Mouse (Mus musculus) midbrain, embryonic 11.5 days (tissue): Measurements from ENCODE around the gene 2410137M14Rik. TPM values are rescaled to one million over a fixed set of nuclear protein-coding genes. Genes with fewer than 3 reads are reported as not detected.

Source experiments
- ATAC-seq: fragments of 200-750 bp; cut with Nextera tagmentation; 2 replicates; pipeline ENCODE4 v1.8.0; 2017; ENCODE audit warnings: moderate TSS enrichment, moderate library complexity; ENCODE audit not compliant: low FRiP score
- DNase-seq: peaks from one replicate; pipeline ENCODE4 v3.0.0; 2015; ENCODE audit warnings: low spot score; ENCODE audit errors: missing footprints
- H3K27ac ChIP-seq: fragments of 300-500 bp; sonication (generic); 2 replicates; pipeline ENCODE4 v1.5.1; 2014; ENCODE audit warnings: low read depth, low read length
- H3K27me3 ChIP-seq: fragments of 300-500 bp; sonication (generic); 2 replicates; pipeline ENCODE4 v1.6.1; 2014; ENCODE audit warnings: mild to moderate bottlenecking, low read length, moderate library complexity, mixed read lengths; ENCODE audit not compliant: control insufficient read depth, insufficient read depth
- H3K36me3 ChIP-seq: fragments of 300-500 bp; sonication (generic); 2 replicates; pipeline ENCODE4 v1.6.1; 2014; ENCODE audit warnings: mild to moderate bottlenecking, low read length, moderate library complexity, mixed read lengths; ENCODE audit not compliant: control insufficient read depth, insufficient read depth
- H3K4me1 ChIP-seq: fragments of 300-500 bp; sonication (generic); 2 replicates; pipeline ENCODE4 v1.6.1; 2014; ENCODE audit warnings: low read length; ENCODE audit not compliant: control insufficient read depth, insufficient read depth
- H3K4me2 ChIP-seq: fragments of 300-500 bp; sonication (generic); 2 replicates; pipeline ENCODE4 v1.6.1; 2014; ENCODE audit warnings: mild to moderate bottlenecking, moderate library complexity
- H3K4me3 ChIP-seq: fragments of 300-500 bp; sonication (generic); 2 replicates; pipeline ENCODE4 v1.5.1; 2014; ENCODE audit warnings: low read depth, low read length
- H3K9ac ChIP-seq: fragments of 300-500 bp; sonication (generic); 2 replicates; pipeline ENCODE4 v1.6.1; 2014; ENCODE audit warnings: low read length
- H3K9me3 ChIP-seq: fragments of 300-500 bp; sonication (generic); 2 replicates; pipeline ENCODE4 v1.6.1; 2016; ENCODE audit warnings: low read length; ENCODE audit not compliant: control insufficient read depth
- WGBS: fragments of 180-500 bp; shearing (Covaris S2); extraction: QIAGEN DNeasy Blood & Tissue Kit; methylation state at CpG from one replicate; pipeline ENCODE4 v1.1.7; 2014; 5-methylcytosine and 5-hydroxymethylcytosine counted together
- polyA plus RNA-seq: library from polyadenylated mRNA; unstranded; fragments of >200 nt; fragmentation: Nextera tagmentation; extraction: Ambion mirVana; gene quantifications from 2 replicates; pipeline ENCODE4 v1.2.1, GENCODE M21; 2014

Gene 2410137M14Rik
- polyA plus RNA-seq, 1 experiment from 2014 or later: not detected

GRCm38 (mm10) chr17:36982253-36983155, 1.5 kb upstream of the 2410137M14Rik start:
- H3K4me3 ChIP-seq: no peak overlapping the region
- H3K27me3 ChIP-seq: peaks cover 2% of the 10 kb centered on the region; the same call in 1 of the 2 replicates
- no peak overlapping the region for H3K4me2 ChIP-seq
- 24% methylated on average over 5 of the region's 5 CpGs for WGBS
- peaks cover 10% of the 10 kb centered on the region for H3K4me1 ChIP-seq
- peak; percentile 19; the same call in 1 of the 2 replicates for ATAC-seq
- H3K9ac ChIP-seq: no peak overlapping the region
- H3K36me3 ChIP-seq: no peaks in the 10 kb centered on the region
- H3K27ac ChIP-seq: no peak overlapping the region
- peak; percentile 78 for DNase-seq
- H3K9me3 ChIP-seq: no peaks in the 10 kb centered on the region

- no peak overlapping the region for H3K27ac ChIP-seq
- no peaks in the 10 kb centered on the region for H3K36me3 ChIP-seq
- H3K9me3 ChIP-seq: no peaks in the 10 kb centered on the region
- peak; percentile 38; the same call in 1 of the 2 replicates for ATAC-seq
- no peak overlapping the region for H3K9ac ChIP-seq
- H3K4me1 ChIP-seq: peaks cover 10% of the 10 kb centered on the region
- H3K4me2 ChIP-seq: peak overlapping the region; percentile 2; the same call in 1 of the 2 replicates
- no peak overlapping the region for H3K4me3 ChIP-seq
- peak; percentile 87 for DNase-seq
- WGBS: 5% methylated on average over 4 of the region's 4 CpGs
- no peaks in the 10 kb centered on the region for H3K27me3 ChIP-seq
These were observed 808 bp upstream of the 2410137M14Rik start for GRCm38 (mm10) chr17:36981845-36982244.

GRCm38 (mm10) chr17:36973271-36973787, 7.7 kb downstream of the 2410137M14Rik start:
- H3K4me3 ChIP-seq: no peak overlapping the region
- H3K27me3 ChIP-seq: no peaks in the 10 kb centered on the region
- DNase-seq (no peak), ATAC-seq (no peak)
- no peaks in the 10 kb centered on the region for H3K9me3 ChIP-seq
- no peaks in the 10 kb centered on the region for H3K4me1 ChIP-seq
- no peak overlapping the region for H3K27ac ChIP-seq
- H3K36me3 ChIP-seq: no peaks in the 10 kb centered on the region
- WGBS: 82% methylated on average over 8 of the region's 8 CpGs
- no peak overlapping the region for H3K9ac ChIP-seq
- no peak overlapping the region for H3K4me2 ChIP-seq

- ATAC-seq: no peak
- Histone ChIP-seq H3K36me3 (no peaks in the 10 kb centered on the region), H3K27ac (no peak overlapping the region), H3K9me3 (no peaks in the 10 kb centered on the region), H3K4me2 (no peak overlapping the region), H3K27me3 (no peaks in the 10 kb centered on the region), H3K9ac (no peak overlapping the region), H3K4me3 (no peak overlapping the region), H3K4me1 (no peaks in the 10 kb centered on the region)
- DNase-seq: no peak
- 76% methylated on average over 3 of the region's 3 CpGs for WGBS
These were observed 8.2 kb downstream of the 2410137M14Rik start for GRCm38 (mm10) chr17:36972791-36973190.

- Histone ChIP-seq H3K27ac (no peak overlapping the region), H3K9ac (no peak overlapping the region), H3K9me3 (no peaks in the 10 kb centered on the region), H3K27me3 (no peaks in the 10 kb centered on the region), H3K4me1 (no peaks in the 10 kb centered on the region), H3K4me2 (no peak overlapping the region), H3K36me3 (no peaks in the 10 kb centered on the region), H3K4me3 (no peak overlapping the region)
- 78% methylated on average over 6 of the region's 6 CpGs for WGBS
- ATAC-seq (no peak), DNase-seq (peak; percentile 64)
These were observed 9.7 kb downstream of the 2410137M14Rik start for GRCm38 (mm10) chr17:36971172-36971850.

GRCm38 (mm10) chr17:36970316-36970890, 10.6 kb downstream of the 2410137M14Rik start:
- Histone ChIP-seq H3K4me2 (no peak overlapping the region), H3K4me3 (no peak overlapping the region), H3K27me3 (no peaks in the 10 kb centered on the region), H3K27ac (no peak overlapping the region), H3K9me3 (no peaks in the 10 kb centered on the region), H3K36me3 (no peaks in the 10 kb centered on the region), H3K9ac (no peak overlapping the region), H3K4me1 (no peaks in the 10 kb centered on the region)
- ATAC-seq: no peak
- DNase-seq: no peak
- WGBS: 88% methylated on average over 14 of the region's 14 CpGs

GRCm38 (mm10) chr17:36966875-36967274, 14.2 kb downstream of the 2410137M14Rik start:
- WGBS: 97% methylated on average over 1 of the region's 1 CpGs
- ATAC-seq: no peak
- no peaks in the 10 kb centered on the region for H3K36me3 ChIP-seq
- H3K4me3 ChIP-seq: no peak overlapping the region
- H3K27ac ChIP-seq: no peak overlapping the region
- H3K9ac ChIP-seq: no peak overlapping the region
- no peaks in the 10 kb centered on the region for H3K27me3 ChIP-seq
- H3K4me1 ChIP-seq: no peaks in the 10 kb centered on the region
- no peak overlapping the region for H3K4me2 ChIP-seq
- no peaks in the 10 kb centered on the region for H3K9me3 ChIP-seq
- no peak for DNase-seq

- H3K4me3 ChIP-seq: no peak overlapping the region
- DNase-seq (peak; percentile 72), ATAC-seq (no peak)
- H3K36me3 ChIP-seq: no peaks in the 10 kb centered on the region
- 79% methylated on average over 1 of the region's 1 CpGs for WGBS
- peaks cover 10% of the 10 kb centered on the region for H3K4me1 ChIP-seq
- H3K9me3 ChIP-seq: no peaks in the 10 kb centered on the region
- no peak overlapping the region for H3K4me2 ChIP-seq
- H3K27ac ChIP-seq: no peak overlapping the region
- H3K27me3 ChIP-seq: no peaks in the 10 kb centered on the region
- no peak overlapping the region for H3K9ac ChIP-seq
These were observed 19.9 kb downstream of the 2410137M14Rik start for GRCm38 (mm10) chr17:36961125-36961524.
